Mouse (Mus musculus) lung, postnatal 0 days (tissue): ENCODE measurements around the gene Xpot.

Experiments
- CTCF ChIP-seq: IDR thresholded peaks from 2 replicates; pipeline ENCODE4 v1.5.1; 2016; ENCODE audit warnings: antibody characterized with exemption, mild to moderate bottlenecking
- EP300 ChIP-seq: IDR thresholded peaks from 2 replicates; pipeline ENCODE4 v1.6.1; 2016; ENCODE audit warnings: antibody characterized with exemption, mild to moderate bottlenecking, control low read depth

GRCm38 (mm10) chr10:121613570-121613969 lies 12.6 kb downstream of the Xpot start:
- TF ChIP-seq EP300 = peak; percentile 89
- no peak for TF ChIP-seq CTCF
